Mouse (Mus musculus) right cerebral cortex, postnatal 10 days (tissue): Measurements from ENCODE around the gene Smim5.
A peak's percentile ranks its signal among the peaks of the same experiment; 100 is the strongest.

Experiments
- DNase-seq, 2 experiments: peaks; one replicate each; pipeline ENCODE4 v3.0.0; 2021; ENCODE audit warnings: low spot score in 2 of 2

Gene Smim5

DNA sequence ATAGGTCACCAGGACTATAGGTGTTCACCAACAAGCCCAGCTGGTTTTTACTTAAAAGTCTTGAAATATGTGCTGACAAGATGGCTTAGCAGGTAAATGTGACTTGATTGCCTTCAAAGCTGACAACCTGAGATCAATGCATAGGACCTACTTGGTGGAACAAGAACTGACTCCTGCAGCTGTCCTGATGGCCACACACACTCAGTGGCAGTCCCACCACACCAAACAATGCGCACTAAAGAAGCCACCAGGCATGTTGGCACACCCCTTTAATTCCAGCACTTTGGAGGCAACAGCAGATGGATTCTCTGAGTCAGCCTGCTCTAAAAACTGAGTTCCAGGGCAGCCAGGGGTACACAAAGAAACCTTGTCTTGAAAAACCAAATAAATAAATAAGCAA is 22.2 kb downstream of the Smim5 start:
- no peak for DNase-seq

DNA sequence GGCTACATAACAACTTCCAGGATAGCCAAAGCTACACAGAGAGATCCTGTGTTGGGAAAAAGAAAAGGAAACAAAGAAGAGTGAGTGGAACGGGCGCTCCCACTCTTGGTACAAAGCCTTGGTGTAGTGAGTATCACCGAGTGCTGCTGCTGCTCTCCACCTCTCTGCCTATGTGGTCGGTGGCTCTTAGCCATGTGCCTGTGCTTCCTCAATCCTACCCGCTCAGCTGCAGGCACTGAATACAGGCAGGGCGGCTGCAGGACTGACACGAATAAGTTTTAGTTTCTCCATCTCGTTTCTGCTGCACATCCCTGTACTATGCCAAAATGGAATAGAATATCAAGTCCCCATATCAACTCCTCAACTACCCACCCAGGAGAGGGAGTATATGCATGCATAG is 29.3 kb downstream of the Smim5 start:
- no peak for DNase-seq

DNA sequence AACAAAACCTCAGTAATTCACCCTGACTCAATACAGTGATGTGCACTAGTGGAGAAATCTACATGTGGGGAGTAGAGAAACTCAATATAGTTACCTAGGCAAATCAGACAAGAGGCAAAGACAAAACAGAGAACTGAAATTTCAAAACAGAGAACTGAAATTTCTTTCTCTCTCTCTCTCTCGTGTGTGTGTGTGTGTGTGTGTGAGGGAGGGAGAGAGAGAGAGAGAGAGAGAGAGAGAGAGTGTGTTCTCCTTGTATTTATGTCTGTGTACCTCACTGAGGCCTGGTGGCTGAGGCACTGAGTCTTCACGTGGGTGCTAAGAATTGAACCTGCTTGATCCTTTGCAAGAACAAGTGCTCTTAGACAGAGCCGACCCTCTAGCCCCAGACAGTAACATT is 30.1 kb downstream of the Smim5 start:
- DNase-seq, result no peak

DNA sequence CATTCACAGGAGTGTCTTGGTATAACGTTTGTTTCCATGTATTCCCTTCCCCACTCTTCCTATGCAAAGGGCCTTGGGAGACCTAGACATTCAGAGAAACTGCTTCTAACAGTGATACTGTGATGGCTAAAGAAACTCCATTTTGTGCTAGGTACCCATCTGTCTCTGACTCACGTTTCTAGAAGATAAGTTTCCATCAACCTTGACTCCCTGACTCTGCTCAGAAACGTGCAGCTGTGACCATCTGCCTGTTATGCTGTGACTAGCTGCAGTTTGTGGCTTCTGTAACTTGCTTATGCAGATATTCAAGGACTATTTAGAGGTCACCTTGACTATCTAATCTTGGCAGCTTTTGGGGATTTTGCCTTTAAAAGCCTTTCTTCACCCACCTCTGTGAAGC is 31.5 kb downstream of the Smim5 start:
- DNase-seq, result no peak

DNA sequence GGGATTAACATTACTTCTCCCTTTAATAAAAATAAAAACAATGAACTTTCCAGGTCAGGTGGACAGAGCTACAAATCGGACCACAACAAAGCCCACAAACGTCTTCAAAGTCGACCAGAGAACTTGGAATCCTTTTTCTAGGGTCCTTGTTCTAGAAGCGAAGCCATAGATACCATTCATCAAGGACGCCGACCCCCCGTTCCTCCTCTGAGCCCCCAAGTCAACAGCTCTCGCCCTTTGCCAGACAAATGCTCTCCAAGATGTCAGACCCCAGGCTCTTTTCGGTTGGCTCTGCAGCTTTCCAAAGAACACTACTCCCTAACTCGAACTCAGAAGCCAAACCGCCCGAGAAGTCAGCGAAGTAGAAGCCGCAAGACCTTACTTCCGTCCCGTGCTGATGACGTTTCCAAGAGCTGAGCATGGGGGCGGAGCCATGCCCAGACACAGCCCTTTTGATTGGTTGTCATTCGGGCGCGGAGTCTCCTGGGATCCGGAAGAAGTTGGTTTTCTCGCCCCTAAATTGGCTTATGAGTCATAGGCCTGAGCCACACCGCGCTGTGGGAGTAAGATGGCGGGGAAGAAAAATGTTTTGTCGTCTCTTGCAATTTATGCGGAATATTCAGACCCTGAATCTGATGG is 33.5 kb downstream of the Smim5 start, which contains the start of the genes Sap30bp and Recql5:
Gene Sap30bp, plus strand, starts transcription at position 175 of the 639 bp plus-strand sequence.
Gene Recql5, minus strand, starts transcription at position 370 of the 639 bp plus-strand sequence.
- peak; percentile 99 for DNase-seq

DNA sequence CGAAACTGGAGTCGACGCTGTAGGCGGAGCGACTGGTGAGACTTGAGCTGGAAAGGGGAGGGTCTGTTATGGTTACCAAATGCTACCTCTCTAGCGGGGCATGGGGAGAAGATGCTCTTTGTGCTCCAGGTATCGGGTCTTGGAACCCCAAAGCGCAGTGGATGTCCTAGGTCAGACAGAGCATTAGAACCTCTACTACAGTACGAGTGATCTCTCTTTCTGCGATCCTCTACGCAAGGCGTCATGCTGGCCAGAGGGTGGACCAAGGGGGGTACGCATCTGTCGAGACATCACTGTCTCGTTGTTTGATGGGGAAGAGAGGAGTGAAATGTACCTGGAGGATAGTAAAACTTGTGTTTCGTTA is 34.0 kb downstream of the Smim5 start:
- no peak for DNase-seq

DNA sequence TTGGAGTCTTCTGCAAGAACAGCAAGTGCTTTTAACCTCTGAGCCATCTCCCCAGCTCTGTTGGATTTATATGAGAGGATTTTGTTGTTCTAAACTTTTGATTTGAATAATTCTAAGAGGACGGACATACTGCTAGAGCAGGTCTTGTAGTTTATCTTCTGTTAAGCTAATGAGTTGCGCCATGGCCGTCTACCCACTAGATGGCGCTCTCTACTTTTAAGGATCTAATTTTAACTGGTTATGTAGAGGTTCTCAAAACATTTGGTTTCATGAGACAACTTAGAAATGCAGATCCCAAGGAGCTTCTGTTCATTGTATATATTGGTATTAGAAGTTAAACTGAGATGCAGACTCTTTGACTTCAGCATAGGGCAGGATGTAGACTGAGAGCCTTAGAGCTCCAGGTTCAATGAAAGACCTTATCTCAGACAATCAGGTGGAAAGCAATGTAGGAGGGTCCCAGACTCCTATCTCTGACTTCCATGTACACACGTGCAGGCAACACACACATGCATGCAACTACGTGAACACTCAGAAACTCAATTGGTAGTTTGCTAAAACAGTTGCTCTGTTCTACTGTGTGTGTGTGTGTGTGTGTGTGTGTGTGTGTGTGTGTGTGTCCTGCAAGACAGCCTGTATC is 40.0 kb downstream of the Smim5 start:
- peak; percentile 73 to 76 for DNase-seq

DNA sequence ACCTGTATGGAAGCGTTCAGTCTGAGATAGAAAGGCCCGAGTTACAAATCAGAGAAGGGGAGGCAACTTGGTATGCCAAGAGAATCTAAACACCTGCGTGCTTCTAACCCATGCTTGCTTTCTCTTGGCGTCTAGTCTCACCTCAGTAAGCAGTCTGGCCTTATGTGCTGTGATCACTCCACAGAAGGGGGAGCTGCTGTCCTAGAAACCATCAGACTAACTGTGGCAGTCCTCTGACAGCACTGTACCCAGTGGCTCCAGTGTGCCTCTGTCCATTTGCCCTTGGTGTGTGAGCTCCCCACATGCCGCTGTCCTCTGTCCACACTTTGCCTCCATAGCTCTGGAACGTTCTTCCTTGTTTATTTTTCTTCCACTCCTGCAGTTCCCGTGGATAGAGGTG is 42.2 kb downstream of the Smim5 start:
- DNase-seq, result no peak

DNA sequence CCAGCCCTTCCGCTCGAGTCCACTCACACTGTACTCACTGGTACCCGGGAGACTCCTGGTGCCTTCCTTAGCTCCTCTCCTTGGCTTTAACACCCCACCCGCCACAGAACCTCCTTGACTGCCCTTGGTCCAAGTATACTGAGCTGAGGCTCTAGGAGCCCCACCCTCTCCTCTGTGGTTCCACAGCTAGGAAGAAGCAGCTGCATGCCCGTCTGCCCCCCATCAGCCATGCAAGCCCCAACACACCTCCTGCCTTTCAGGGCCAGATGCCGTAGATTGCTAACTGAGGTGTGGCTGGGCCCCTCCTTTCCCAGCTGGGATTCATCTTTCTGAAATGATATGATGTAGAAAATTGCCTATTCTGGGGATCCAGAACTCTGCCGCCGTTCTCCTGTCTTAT is 45.5 kb downstream of the Smim5 start:
- no peak for DNase-seq

DNA sequence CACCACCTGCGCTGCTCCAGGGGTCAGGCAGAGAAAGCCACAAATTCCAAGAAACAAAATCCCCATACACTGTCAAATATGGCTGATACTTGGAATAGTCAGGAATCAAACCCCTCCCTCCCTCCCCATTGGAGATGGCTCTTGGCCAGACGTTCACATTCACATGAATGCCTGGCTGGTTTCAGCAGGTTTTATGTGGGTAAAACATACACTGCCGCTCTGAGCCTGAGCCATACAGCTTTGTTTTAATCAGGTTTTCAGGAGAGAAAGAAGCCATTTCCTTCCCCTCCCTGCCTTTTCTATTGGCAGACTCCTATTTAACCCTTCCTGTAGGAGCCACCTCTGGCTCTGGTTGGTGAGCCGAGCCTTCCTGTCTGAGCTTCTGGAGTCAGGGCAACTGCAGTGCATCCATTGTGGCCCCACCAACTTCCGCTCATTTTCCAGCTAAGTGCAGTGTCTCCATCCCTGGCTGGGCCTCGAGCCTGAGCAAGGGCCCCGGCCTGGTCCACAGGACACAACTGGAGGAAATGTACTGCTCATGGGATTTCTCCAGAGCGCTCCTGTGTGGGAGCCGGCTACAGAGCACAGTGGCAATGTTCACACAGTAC is 46.6 kb downstream of the Smim5 start:
- no peak for DNase-seq

DNA sequence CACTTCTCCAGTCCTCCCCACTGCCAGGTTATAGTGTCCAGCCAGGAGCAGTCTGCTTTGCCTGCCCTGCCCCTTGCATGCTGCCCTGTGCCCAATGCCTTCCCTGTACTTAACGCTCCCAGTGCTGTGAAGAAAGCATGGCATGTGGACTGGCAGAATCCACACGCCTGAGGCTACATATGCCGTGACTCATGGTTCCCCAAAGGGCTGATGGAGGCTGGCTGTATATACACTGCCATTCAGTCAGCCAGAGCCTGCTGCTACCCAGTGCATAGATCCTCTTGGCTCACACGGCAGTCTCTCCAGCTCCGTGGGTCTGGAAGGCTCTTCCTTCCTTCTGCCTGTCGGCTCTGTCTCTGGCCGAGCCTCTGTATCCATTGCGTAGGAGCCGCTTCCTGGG is 48.5 kb downstream of the Smim5 start:
- no peak for DNase-seq

DNA sequence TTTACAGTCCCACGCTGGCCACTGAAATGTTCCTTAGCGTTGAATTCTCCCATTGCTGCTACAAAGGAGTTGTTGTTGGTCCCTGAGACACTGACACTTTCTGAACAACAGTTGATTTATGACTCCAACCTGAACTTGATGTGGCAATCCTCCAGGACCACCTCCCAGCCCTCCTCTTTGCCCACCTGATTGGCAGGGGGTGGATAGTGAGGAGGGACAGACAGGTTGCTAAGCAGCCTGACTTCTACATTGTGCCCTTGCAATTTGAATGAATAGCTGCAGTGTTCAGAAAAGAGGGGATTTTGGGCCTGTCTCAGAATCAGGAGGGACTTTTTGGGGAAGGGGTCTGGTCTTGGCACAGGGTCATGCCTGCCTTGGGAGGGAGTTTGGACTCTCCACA is 51.0 kb downstream of the Smim5 start:
- DNase-seq, result no peak

DNA sequence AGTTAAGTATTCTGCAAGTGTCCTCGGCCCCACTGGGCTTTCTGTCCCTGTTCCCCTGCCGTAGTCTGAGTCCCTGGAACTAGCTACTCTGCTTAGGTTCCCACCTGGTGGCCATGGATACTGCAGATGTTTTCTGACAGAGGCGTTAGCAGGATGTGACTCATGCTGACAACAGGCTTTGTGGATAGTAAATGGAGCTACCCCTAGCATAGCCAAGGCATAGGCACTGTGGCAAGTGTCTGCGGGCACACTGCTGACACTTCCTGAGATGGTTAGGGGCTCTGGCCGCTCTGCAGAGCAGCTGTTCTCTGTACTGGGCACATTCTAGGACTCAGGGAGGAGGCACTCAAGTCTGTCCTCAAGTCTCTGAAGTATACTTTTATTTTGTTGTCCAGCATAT is 54.9 kb downstream of the Smim5 start:
- DNase-seq, result no peak

DNA sequence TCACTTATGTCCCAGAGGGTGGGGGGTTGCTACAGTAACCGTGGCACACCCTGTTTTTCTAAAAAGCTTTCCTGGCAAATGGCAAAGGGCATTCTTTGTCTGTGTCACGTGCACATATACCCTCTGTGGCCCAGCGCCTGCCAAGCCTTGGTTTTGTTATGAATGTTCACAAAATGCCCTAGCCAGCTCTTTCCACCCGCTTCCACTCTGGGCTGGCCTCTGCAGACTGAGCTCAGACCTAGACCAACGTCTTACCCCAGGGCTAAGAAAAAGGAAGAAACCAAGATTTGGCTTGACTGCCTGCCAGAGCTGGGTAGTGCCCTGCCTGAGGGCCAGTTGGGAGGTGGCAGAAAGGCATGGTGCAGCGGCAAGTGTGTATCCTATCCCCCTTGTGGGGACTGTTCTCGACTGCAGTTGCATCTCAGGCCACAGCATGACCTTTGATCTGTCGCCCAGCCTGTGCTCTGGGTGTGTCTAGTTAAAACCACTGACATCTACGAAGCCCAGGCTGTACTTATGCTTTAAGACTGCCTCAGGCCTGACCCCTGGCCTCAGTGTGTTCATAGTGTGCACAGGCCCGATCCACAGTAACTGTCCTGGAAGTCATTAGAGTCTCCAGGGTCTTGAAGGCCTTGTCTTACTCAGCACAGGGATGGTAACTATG is 55.6 kb downstream of the Smim5 start:
- DNase-seq, result no peak
